Mouse (Mus musculus) CD4-positive, CD25-positive, alpha-beta regulatory T cell, adult 4 months (primary cell): ENCODE data around the gene Fam107b. TPM values are rescaled to one million over a fixed set of nuclear protein-coding genes. Genes with fewer than 3 reads are reported as not detected.
"Not testable (repeated sequence)": the region's sequence is repeated elsewhere in the genome, so short reads cannot be mapped to it uniquely, and the experiment has no call there.

Experiments
- ATAC-seq: one replicate; pipeline ENCODE4 v1.8.0; 2017
- polyA plus RNA-seq, 2 experiments: library from polyadenylated mRNA; unstranded; fragments of 100-300 nt; shearing (Covaris generic); gene quantifications; one replicate each; pipeline ENCODE4 v1.2.1; 2017

Fam107b gene
- polyA plus RNA-seq, 2 experiments from 2014 or later: 204 to 239 TPM

DNA sequence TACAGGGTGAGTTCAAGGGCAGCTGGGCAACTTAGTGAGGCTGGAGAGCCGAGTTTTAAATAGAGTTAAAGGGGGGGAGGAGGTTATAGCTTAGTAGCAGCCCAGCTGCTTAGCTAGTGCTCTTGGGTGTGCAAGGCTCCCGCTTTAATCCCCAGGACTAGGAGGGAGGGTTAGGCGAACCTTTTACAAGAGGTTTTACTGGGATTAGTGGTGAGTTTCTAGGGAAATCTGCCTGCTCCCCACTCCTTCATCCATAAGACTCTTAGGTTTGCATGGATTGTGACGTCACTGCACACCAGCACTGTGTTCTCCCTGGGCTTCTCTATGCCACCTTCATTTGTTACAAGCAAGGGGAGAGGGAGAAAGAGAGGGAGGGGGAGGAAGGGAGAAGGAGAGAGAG is 88.6 kb downstream of the Fam107b start:
- ATAC-seq: no peak

DNA sequence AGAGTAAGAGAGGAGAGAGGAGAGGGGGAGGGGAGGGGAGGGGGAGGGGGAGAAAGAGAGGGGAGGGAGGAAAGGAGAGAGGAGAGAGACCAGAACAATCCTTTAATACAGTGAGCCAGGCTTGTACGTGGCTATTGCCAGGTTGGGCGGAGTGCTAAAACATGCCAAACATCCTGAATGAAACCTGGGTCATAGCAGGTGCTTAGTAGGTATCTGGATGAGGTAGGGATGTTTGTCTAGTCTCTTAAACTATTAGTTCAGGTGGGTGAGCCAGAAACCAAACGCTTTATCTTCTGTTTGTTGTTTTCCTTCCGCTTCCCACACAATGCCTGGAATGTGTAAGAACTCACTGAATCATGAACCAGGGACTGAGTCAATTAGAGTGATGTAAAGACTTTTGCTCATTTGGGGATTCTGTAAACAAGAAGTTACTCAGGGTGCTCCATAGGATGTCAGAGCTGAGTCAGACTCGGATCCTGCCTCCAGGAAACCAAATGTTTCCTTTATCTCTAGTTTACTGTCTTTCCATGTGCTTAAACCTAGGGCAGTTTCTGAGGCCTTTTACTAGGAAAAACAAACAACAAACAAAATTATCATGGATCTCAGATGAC is 89.1 kb downstream of the Fam107b start:
- ATAC-seq: no peak

DNA sequence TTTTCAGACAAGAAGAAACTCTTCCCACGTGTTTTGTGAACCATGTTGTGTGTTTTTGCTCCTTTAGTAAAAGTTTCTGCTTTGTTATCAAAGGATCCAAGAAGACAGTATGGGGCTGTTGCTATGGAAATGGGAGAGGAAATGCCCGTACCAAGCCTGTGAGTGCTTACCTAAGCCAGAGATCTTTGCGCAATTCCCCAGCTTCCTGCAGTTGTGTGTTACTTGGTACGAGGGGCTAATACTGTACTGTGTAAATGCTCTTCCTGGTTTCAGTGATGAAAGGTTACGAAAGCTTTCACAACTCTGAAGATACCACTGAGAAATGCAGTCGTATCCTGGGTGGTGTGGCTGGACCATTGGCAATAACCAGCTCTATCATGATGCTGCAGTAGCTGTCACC is 93.8 kb downstream of the Fam107b start:
- peak; percentile 41 for ATAC-seq

DNA sequence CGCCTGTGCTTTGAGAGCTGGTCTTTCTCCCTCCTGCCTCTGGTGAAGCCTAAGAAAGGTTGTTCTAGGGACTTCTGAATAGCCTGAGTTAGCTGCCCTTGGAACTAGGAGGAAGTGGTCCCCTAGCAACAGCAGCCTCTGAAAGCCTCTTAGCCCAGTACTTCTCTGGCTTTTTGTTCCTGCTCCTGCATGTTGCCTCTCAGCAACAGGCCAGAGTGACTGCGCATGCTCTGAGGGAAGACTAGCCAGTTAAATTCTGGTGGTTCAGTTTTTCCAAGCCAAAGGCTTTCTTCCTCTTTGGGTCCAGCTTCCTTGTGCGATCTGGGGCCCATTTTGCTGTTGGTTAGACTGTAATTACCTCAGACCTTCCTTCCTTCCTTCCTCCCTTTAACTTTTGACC is 98.4 kb downstream of the Fam107b start:
- no peak for ATAC-seq

DNA sequence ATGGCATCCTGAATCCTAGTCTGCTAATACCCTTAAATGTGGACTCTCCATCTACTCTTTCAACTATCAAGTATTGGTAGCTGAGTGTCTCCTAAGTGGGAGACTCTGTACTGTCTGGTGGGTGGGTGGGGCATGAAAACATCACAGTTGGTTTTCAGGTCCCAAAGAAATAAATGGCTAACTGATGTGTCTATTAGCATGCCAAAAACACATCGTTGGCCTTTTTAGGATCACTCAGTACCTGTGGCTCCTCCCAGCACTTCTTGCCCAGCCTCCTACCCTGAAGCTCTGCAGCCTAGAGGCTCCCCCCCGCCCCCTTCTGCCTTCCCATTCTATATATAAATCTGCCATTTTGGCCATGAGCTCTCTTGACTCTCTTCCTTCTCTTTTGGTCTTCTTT is 99.4 kb downstream of the Fam107b start:
- no peak for ATAC-seq

DNA sequence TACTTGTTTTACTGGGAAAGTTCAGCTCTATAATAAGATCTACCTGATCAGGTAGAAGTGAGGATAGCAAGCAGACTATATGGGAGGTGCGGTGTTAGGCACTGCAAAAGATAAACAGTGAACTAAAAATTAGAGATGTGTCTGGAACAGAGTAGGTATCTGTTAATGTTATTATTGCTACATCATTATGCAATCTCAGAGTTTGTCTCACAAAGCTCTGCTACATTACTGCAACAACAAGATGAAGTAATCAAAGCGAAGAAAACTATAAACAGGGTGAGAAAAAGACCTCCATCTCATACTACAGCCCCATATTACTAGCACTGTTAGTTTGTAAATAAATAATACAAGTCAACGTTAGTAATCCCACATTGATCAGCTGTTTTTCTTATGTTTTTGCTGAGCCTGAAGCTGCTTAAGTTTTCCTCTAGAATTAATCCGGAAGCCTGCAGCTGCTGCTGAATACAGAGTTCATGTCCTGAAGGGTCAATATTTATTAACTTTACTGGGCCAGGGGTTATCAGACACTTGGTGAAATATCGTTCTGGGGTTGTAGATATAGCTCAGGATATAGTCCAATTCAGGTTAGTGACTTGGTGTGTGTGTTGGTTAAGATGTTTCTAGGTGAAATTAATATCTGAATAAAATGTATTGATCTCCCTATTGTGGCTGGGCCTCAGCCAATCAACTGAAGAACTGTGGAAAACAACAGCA is 102.5 kb downstream of the Fam107b start:
- no peak for ATAC-seq

DNA sequence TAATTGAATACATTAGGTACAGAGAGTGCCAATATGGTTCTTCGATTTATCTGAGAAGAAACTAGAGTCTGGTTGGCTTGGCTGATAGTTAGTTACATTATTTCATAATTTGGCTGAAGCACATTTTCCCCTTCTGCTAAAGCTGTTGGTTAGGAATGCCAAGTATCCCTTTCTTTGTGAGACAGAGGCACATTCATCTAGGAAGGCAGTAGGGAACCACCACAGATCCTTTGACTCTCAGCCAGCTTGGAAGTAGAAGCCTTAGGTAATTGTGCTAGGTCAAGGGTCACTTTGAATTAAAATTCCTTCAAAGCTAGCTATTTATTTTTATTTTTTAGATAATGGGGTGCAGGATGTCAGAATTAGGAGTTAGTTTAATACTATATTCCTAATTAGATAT is 105.2 kb downstream of the Fam107b start:
- no peak for ATAC-seq

DNA sequence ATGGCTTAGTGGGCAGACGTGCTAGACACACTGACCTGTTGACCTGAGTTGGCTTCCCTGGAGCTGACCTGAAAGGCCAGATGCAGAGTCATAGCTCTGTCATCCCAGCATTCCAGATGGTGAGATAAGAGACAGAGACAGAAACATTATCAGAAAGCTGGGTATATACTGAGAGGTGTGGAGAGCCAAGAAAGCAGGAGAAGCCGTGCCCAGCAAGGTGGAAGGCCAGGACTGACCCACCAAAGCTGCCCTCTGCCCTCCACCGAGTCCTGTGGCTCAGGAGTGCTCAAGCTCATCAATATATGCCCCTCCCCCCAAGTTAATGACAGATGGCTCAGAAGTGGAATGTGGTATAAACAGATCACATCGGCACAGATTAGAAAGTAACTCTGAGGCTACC is 112.4 kb downstream of the Fam107b start:
- ATAC-seq: no peak

DNA sequence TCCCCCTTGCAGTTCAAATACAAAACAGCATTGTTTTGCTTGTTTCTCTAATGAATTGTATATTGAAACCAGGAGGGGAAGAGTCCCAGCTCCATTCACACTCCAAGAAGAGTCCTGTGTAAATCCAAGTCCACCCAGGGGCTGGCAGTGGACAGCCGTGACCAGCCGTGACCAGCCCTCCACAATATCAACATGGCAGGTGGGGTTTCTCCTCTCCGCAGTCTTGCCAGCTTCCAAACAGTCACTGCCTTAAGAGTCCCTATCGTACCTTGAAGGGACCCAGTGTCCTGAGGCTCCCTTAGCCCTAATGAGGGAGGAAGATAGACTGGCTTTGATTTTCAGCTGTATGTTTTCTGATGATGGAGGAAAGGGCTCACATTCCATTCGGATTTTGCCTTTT is 113.1 kb downstream of the Fam107b start:
- no peak for ATAC-seq

DNA sequence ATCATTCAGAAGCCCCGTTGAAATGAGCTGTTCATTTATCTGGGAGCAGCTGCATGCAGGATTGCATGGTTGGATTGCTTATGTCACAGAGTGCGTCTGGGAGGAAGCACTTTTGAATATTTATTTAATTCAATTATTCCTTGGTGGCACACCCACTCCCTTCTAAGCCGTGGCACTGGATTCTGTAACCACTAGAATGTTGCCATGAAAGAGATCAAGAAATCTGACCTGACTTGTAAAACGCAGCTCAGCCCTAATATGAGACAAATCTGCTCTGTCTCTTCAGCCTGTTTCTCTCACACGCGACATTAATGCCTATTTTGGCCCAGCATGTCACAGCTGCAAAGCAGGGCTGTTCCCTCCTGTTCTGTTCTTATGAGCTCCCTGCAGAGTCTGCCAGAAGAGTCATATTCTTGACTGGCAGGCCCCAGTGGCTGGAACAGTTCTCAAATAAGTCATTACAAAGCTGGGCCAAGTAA is 113.5 kb downstream of the Fam107b start:
- ATAC-seq: no peak

DNA sequence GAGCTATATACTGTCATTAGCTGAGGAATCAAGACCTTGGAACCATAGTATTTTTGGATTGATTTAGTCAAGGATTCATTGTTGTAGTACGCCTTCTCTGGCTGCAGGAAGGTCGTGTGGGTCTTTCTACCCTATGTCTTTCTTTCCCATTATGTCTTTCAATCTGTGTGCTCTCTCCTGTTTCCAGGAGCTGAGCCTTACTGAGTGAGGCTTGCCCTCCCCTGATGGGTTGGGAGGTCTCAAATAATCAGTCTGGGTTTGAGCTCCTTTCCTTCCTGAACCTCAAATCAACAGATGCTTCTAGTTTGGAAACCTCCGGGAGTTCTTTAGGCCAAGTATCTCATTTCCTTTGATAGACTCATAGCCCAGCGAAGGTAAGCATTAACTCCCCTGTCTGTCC is 119.9 kb downstream of the Fam107b start:
- ATAC-seq: no peak

DNA sequence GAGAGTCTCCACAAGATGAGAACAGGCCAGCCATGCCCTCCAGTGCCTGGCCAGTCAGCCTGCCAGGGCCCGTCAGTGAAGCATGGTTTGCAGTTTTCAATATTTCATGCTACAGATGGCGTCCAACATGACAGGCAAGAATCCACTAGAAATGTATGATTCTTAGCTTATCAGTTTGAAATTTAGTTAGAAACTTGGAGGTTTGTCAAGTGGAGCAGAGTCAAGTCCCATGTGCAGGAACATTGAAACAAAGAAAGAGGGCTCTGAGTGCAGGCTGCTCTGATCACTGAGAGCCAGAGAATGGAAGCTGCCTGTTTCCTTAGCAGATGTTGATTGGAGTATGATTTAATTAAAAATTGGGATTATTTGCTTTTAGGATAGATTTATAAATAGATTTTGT is 122.5 kb downstream of the Fam107b start:
- ATAC-seq: no peak

DNA sequence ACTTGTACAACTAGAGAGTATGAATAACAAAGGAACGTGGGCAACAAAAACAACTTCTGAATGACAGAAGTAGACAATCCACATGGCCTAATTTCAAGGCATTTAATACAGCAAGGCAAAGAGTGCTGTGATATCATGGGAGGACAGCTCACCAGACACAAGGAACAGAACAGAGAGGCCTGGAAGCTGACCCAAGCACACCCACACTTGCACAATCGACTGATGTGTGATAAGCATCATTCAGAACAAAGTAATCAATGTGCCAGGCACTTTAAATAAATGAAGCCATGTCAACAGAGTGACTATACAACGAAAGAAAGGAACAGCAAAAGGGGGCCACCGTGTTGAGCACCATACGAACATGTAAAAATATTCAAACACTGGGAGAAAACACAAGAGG is 125.6 kb downstream of the Fam107b start:
- no peak for ATAC-seq

DNA sequence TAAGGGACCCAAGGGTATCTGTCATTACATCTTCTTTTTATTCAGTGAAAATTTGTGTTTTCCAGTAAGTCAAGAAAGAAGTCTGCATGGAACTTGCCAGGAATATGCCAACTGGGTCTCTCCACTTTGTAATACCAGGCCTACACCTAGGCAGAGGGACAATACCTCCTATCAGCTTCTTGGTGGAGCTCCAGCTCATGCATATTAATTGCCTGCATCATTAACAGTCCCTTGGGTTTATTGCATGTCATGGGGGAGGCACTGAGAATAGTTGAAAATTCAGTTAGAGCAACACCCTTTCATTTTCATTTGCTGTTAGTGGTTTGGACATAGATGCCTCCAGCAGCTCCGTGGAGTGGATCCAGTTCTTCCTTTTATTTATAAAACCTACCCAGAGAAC is 130.1 kb downstream of the Fam107b start:
- no peak for ATAC-seq

DNA sequence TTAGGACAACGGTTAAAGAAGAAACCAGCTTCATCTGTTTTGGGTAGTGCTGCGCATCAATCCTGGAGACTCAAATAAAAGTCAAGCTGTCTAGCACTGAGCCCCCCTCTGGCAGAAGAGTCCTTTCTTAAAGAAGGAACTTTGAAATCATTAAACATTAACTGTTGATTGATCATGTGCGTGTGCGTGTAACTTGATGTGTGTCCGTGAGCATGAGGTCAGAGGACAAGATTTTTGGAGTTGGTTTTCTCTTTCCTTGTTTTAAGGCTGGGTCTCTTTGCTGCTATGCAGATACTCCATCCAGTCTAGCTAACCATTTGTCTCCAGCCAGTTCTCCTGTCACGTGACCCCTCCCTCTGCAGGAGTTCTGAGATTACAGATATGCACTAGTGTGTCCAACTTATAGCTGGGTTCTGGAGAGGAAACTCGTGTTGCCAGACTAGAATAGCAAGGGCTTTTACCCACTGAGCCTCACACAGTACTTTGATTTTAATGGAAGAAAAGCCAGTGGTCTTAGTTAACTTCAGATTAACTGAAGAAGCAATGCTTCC is 132.4 kb downstream of the Fam107b start:
- no peak for ATAC-seq

DNA sequence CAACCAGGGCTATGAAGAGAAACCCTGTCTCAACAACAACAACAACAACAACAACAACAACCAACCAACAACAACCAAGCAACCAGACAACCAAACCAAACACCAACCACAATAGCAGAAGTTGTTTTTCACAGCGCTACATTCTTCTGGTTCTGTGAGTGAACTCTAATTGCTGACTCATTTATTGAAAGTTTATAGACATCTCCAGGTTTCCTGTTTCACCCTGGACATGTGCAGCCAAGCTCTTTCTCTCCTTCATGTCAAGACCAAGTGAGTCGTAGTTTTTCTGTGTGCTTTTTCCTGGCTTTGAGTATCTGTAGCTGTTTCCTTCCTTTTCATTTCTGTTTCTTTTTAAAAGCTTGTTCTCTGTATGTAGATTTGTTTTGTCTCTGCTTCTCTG is 133.5 kb downstream of the Fam107b start:
- ATAC-seq: peak; percentile 52

DNA sequence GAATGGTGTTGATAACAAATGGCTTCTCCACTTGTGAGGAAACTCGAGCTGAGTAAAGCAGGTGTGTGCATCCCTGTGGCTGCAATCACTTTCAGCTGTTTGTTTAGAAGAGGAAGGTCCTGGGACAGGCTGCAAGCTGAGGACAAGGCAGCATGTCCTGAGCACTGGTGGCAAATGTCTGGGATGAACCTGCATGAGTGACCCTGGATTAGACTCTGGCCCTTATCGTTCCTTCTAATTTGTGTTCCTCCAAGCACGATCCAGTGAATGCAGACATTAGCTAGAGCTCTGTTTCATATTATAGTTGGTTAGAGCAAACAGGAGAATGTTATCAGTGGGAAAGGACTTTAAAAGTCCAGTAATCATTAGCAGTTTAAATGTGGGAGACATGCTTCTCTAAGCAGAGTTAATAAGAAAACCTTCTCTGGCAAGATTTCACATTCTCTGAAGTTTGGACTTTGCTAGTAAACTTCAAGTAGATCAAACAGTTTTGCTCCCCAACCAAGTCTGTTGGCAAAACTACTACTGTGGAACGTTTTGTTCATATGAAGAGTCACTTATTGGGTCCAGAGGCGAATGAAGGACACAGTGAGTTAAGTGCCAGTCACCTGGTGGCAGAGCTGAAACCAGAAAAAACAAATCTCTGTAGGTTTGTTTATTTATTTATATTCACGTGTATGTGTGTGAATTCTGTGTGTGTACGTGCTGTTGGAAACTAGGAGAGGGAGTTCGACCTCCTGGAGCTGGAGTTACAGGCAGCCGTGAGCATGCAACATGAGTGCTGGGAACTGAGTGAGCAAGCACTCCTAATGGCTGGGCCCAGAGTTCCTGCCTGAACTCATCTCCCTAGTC is 134.2 kb downstream of the Fam107b start:
- no peak for ATAC-seq

DNA sequence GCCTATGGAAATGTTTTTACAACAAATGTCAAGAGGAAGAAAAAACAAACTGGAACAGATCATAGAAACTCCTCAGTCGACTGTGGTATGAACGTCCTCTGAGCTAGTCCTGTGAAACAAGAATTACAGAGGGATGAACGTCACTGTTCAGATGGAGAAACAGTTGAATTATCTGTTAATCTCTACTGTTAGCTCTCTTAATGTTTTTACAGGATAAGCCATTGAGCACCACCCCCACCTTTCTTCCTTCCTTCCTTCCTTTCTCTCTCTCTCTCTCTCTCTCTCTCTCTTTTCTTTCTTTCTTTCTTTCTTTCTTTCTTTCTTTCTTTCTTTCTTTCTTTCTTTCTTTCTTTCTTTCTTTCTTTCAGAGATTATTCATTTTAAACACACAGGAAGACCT is 135.0 kb downstream of the Fam107b start:
- ATAC-seq: not testable (repeated sequence)

DNA sequence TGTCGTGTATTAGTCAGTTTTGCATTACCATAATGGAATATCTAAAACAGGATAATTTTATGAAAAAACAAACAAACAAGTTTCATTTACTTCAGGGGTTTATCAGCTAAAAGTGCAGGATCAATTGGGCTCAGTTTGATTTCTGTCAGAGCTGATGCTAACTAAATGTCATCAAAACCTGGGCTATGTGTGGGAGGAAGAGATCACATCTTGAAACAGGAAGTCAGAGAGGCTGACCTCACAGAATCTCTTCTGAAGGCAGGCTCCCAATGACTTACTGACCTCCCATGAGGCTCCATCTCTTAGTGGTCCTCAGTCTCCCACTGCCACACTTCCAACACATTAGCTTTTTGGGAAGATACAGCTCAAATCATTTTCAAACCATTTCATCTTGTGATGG is 136.9 kb downstream of the Fam107b start:
- peak; percentile 38 for ATAC-seq

DNA sequence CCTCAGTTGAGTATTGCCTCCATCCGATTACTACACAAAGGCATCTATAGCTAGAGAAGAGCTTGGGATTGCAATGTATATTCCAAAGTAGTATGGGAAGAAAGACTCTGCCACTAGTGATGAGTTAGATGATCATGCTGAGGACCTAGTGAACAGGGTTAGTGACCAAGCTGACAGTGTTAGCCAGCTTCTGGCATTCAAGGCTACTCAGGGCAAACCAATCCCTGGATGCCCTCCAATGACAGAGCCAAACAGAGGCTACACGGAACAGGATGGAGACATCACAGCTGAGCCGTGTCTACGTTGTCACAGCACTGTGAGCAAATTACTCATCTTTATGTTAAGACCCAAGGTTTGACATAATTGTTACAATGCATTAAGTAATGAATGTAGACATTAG is 138.3 kb downstream of the Fam107b start:
- no peak for ATAC-seq

DNA sequence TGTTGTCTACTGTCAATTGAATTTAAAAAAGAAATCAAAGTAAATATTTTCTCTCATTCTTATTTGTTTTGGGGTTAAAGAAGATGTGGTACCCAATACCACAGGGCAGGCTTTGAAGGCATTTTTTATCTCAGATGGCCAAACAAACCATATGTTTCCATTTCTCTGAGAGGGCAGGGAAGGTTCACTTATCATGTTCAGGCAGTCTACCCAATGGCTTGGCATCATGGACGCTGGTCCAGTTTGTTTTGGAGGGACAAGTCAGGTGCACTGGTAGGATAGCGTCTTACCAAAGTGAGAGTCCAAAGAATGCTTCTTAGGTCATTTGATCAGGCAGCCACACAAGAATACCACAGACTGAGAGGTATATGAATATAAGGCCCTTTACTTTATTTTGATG is 139.6 kb downstream of the Fam107b start:
- no peak for ATAC-seq

DNA sequence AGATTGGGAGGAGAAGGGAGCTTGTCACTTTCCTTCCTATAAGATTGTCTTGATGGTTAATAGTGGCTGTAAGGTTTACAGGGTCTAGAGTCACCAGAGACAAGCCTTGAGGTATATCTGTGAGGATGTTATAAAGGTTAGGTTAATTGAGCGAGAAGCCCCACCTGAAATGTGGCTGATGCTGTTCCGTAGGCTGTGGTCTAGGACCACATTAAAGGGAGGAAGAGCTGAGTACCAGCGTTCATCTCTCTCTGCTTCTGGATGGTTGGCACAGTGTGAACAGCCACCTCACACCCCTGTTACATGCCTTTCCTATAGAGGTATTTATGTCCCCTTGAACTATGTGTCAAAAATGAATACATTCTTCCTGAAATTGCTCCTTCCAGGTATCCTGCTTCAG is 140.2 kb downstream of the Fam107b start:
- peak; percentile 59 for ATAC-seq

DNA sequence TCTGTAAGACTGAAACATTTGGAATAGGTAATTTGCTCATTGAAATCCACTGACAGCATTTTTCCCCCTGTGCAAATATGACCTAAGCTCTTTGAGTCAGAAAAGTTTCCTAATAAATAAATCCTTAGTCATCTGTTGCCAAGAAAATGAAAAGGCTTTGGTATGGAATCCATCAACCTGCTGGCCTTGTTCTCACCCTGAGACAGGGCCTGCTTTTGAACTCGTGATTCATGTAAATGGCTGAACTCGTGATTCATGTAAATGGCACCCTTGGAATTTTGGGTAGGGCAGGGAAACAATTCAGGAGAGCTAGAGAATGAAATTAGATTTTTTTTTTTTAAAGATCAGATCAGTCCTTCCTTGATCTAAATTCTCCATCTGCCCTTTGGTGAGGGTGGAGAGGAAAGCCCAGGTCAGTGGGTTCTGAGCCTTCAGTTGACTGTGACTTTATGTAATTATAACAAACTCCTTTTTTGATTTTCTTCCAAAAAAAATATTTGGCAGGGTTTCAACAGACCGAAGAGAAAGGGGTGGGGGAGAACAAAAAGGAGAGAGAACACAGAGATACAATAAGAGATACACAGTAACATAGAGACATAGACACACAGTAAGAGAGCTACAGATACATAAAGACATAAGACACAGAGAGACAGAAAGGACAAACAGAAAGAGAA is 142.2 kb downstream of the Fam107b start:
- no peak for ATAC-seq
